Mouse (Mus musculus) testis, adult 2 months (tissue): ENCODE results near the gene Shcbp1l.

Source experiments
- CTCF ChIP-seq: fragments of 200-500 bp; IDR thresholded peaks from 2 replicates; pipeline ENCODE4 v1.5.1; 2012; ENCODE audit warnings: low read depth, mild to moderate bottlenecking, inconsistent platforms, low read length, moderate library complexity; ENCODE audit not compliant: control insufficient read depth, insufficient read depth, insufficient replicate concordance
- POLR2A ChIP-seq: fragments of 200-500 bp; IDR thresholded peaks from 2 replicates; pipeline ENCODE4 v1.6.1; 2012; ENCODE audit warnings: low read depth, mild to moderate bottlenecking, inconsistent platforms, low read length, moderate library complexity; ENCODE audit not compliant: control insufficient read depth

- TF ChIP-seq CTCF (no peak), POLR2A (no peak)
Measured at GRCm38 (mm10) chr1:153489540-153489939, 64.6 kb downstream of the Shcbp1l start.
